Mouse (Mus musculus) thymus, adult 2 months (tissue): ENCODE data around the gene Grid2ip. TPM values are rescaled to one million over a fixed set of nuclear protein-coding genes. Genes with fewer than 3 reads are reported as not detected.

ENCODE experiments used
- DNase-seq: peaks from one replicate; pipeline ENCODE4 v3.0.0; 2021
- H3K27ac ChIP-seq: fragments of 200-500 bp; 2 replicates; pipeline ENCODE4 v1.5.1; 2012; ENCODE audit warnings: low read length, control low read depth; ENCODE audit not compliant: control insufficient read depth, insufficient read depth
- H3K27me3 ChIP-seq: fragments of 200-500 bp; 2 replicates; pipeline ENCODE4 v1.6.1; 2012; ENCODE audit warnings: mild to moderate bottlenecking, low read length, moderate library complexity, mixed read lengths; ENCODE audit not compliant: control insufficient read depth, insufficient read depth
- H3K36me3 ChIP-seq: fragments of 200-500 bp; 2 replicates; pipeline ENCODE4 v1.6.1; 2012; ENCODE audit warnings: mild to moderate bottlenecking, low read length, moderate library complexity; ENCODE audit not compliant: control insufficient read depth, insufficient read depth
- H3K4me1 ChIP-seq: fragments of 200-500 bp; replicated peaks from 2 replicates; pipeline ENCODE4 v1.6.1; 2012; ENCODE audit warnings: low read length; ENCODE audit not compliant: control insufficient read depth, insufficient read depth
- H3K4me3 ChIP-seq: fragments of 200-500 bp; 2 replicates; pipeline ENCODE4 v1.5.1; 2012; ENCODE audit warnings: mild to moderate bottlenecking, low read length, control low read depth, moderate library complexity; ENCODE audit not compliant: control insufficient read depth, insufficient read depth
- CTCF ChIP-seq: fragments of 200-500 bp; IDR thresholded peaks from 2 replicates; pipeline ENCODE4 v1.5.1; 2012; ENCODE audit warnings: mild to moderate bottlenecking, control low read depth, low read length, moderate library complexity, borderline replicate concordance; ENCODE audit not compliant: control insufficient read depth, poor library complexity, insufficient read depth; ENCODE audit errors: extremely low read depth
- POLR2A ChIP-seq: fragments of 200-500 bp; IDR thresholded peaks from 2 replicates; pipeline ENCODE4 v1.6.1; 2012; ENCODE audit warnings: mild to moderate bottlenecking, low read length, control low read depth, moderate library complexity; ENCODE audit not compliant: control insufficient read depth, poor library complexity, insufficient read depth; ENCODE audit errors: extremely low read depth
- WGBS: fragments of 180-500 bp; shearing (Covaris S2); methylation state at CpG from one replicate; pipeline ENCODE4 v1.1.7; 2018; 5-methylcytosine and 5-hydroxymethylcytosine counted together
- polyA plus RNA-seq: library from polyadenylated mRNA; depleted of rRNA; stranded (reverse); fragments of >200 nt; gene quantifications from 2 replicates; pipeline ENCODE4 v1.2.3, GENCODE M21; 2012

The Grid2ip gene
- polyA plus RNA-seq, 1 experiment: 0.26 TPM

DNA sequence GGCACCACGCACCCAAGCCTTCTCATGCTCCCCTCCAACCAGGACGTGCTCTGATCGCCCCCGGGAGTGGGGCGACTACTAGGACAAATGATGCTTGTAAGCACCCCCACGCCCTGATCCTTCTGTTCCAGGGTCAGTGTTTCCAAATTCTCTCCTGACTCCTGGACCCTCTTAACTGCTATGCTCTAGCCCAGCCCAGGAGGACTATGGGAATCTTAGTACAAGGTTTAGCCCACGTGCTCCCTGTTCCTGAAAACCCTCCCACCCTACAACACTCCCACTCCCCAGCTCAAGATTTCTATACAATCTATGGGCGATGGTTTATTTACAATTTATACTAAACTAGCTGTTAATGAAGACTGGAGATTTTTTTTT lies 41.6 kb upstream of the Grid2ip start:
- Histone ChIP-seq H3K27ac (no peak overlapping the region), H3K36me3 (peaks cover 20% of the 10 kb centered on the region), H3K4me3 (no peak overlapping the region), H3K4me1 (peaks cover 14% of the 10 kb centered on the region), H3K27me3 (no peaks in the 10 kb centered on the region)
- no peak for DNase-seq
- TF ChIP-seq POLR2A: no peak
- TF ChIP-seq CTCF: no peak
- WGBS: 22% methylated on average over 8 of the region's 8 CpGs

DNA sequence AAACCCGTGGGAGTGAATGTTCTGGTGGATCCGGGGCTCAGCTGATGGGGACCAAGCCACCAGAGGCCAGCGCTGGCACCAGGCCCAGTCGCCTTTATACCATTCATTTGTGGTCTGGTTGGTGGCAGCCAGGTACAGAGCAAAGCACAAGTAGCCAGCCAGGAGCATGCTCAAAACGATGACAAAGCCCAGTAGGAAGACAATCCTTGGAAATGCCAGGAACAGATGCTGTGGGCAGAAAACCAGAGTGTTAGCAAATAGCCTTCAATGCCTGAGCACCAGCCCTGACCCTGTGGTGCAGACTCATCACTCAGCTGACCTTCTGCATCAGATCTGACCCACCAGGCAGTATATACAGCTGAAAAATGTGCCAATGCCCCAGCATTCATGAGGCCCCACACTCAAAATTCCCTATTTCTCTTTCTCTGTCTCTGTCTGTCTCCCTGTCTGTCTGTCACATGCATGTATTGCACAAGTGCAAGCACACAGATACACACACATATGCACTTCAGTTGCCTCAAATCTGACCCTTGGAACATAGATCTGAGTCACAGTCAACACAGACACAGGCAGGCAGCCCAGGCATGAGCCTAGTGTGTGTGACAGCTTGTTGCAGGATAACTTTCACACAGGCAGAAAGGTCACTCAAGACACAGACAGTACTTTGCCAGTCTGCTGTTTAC lies 40.4 kb upstream of the Grid2ip start:
- WGBS: 91% methylated on average over 5 of the region's 5 CpGs
- no peak overlapping the region for H3K4me3 ChIP-seq
- TF ChIP-seq POLR2A (no peak), CTCF (no peak)
- no peaks in the 10 kb centered on the region for H3K27me3 ChIP-seq
- peaks cover 14% of the 10 kb centered on the region for H3K36me3 ChIP-seq
- peaks cover 14% of the 10 kb centered on the region for H3K4me1 ChIP-seq
- no peak for DNase-seq
- H3K27ac ChIP-seq: no peak overlapping the region

GRCm38 (mm10) chr5:143317288-143317610 lies 39.9 kb upstream of the Grid2ip start:
- no peak for TF ChIP-seq CTCF
- no peak for TF ChIP-seq POLR2A
- Histone ChIP-seq H3K27me3 (no peaks in the 10 kb centered on the region), H3K4me1 (peaks cover 14% of the 10 kb centered on the region), H3K36me3 (peaks cover 17% of the 10 kb centered on the region), H3K4me3 (no peak overlapping the region), H3K27ac (no peak overlapping the region)
- no peak for DNase-seq
- 97% methylated on average over 8 of the region's 8 CpGs for WGBS

DNA sequence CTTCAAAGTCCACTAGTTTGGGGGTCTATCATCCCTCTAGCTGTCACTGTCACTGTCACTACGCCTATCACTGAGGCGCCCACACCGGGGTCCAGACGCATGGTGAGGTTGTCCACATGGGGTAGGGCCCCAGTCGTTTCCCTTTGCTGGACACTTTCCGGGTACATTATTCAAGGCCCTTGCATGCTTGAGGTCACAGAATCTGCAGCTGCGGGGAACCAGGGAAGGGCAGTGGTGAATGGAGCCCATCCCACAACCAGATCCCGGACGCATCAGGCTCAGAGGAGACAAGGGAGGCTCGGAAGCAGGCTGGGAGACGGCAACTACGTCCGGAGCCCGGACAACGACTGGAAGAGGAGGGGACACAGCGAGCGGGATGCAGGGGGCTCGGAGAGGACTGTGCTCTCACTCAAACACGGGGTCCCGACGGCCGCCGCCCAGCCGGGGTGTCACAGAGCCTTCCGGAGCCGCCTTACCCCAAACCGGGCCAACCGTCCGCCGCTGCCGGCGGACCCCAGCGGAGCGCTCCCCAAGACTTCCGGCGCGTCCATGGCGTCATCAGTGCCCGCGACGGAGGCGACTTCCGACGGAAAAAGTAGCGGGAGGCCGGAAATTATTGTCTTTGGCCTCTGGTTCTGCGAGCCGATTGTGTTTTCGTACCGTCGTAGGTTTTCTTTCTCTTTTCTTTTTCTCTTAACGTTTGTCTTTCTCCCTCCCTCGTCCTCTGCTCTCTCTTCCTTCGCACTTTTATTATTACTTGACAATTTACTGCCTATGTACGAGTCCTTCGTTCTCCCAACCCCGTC lies 28.2 kb upstream of the Grid2ip start, which contains the start of gene Zdhhc4:
Zdhhc4 (minus strand) TSS at position 567 of the 806 bp plus-strand sequence.
- H3K27ac ChIP-seq: peak within 1 kb of the TSS; percentile 15
- H3K36me3 ChIP-seq: peaks cover 9% of the 10 kb centered on the region
- under 1% methylated on average over 56 of the region's 57 CpGs for whole genome bisulfite sequencing
- peaks cover 9% of the 10 kb centered on the region for H3K4me1 ChIP-seq
- H3K27me3 ChIP-seq: no peaks in the 10 kb centered on the region
- peak within 1 kb of the TSS; percentile 72 for H3K4me3 ChIP-seq
- TF ChIP-seq POLR2A: peak; percentile 78; the same call in 1 of the 2 replicates
- no peak for TF ChIP-seq CTCF
- peak; percentile 95 for DNase-seq

GRCm38 (mm10) chr5:143333872-143334271 lies 23.3 kb upstream of the Grid2ip start:
- Histone ChIP-seq H3K36me3 (no peaks in the 10 kb centered on the region), H3K4me3 (no peak overlapping the region), H3K27me3 (no peaks in the 10 kb centered on the region), H3K4me1 (0 out of 2 replicates have a peak, but pooled peaks cover 4% of the 10 kb centered on the region), H3K27ac (no peak overlapping the region)
- WGBS: 9% methylated on average over 5 of the region's 5 CpGs
- DNase-seq: peak; percentile 66
- no peak for TF ChIP-seq CTCF
- TF ChIP-seq POLR2A: no peak

DNA sequence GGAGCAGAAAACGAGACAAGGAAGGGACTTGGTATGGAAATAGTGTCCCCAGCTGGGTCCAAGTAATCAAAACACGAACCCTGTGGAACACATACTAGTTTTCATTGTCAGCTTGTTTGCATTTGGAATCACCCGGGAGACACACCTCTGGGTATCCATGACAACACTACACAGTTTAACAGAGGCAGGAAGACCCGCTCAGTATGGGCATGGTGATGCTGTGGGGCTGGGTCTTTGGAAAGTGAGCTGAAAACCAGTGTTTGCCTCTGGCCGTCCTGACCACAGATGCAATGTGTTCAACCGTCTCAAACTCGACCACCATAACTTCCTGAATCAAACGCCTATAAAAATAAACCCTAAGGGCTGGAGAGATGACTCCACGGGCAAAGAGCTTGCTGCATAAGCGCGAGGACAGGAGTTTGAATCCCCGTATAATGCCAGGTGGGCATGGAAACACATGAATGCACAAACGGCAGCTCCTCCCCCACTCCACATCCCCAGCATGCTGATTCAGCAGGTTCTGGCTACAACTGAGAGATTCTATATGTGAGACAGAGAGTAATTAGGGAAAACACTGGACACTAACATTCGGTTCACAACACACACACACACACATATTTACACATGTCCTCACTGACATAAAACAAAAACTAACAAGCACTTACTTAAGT lies 22.6 kb upstream of the Grid2ip start:
- H3K36me3 ChIP-seq: no peaks in the 10 kb centered on the region

More for the DNA sequence above, 22.6 kb upstream of the Grid2ip start:
- H3K27me3 ChIP-seq: no peaks in the 10 kb centered on the region
- no peak overlapping the region for H3K27ac ChIP-seq
- H3K4me1 ChIP-seq: 0 out of 2 replicates have a peak, but pooled peaks cover 4% of the 10 kb centered on the region
- DNase-seq: no peak
- WGBS: 30% methylated on average over 14 of the region's 14 CpGs
- no peak overlapping the region for H3K4me3 ChIP-seq
- no peak for TF ChIP-seq POLR2A
- no peak for TF ChIP-seq CTCF
